Mouse (Mus musculus) brain, embryonic 14.5 days (tissue): Measurements from ENCODE around the gene Sidt2.

Experiments used
- CTCF ChIP-seq: fragments of 200-500 bp; IDR thresholded peaks from 2 replicates; pipeline ENCODE4 v1.5.1; 2012; ENCODE audit warnings: inconsistent platforms, mild to moderate bottlenecking, moderate library complexity, borderline replicate concordance; ENCODE audit not compliant: insufficient read depth, insufficient read length; ENCODE audit errors: extremely low read depth
- POLR2A ChIP-seq: fragments of 200-500 bp; IDR thresholded peaks from 2 replicates; pipeline ENCODE4 v1.6.1; 2012; ENCODE audit warnings: mild to moderate bottlenecking, inconsistent platforms, borderline replicate concordance; ENCODE audit not compliant: poor library complexity, insufficient read depth, insufficient read length, severe bottlenecking; ENCODE audit errors: extremely low read depth

- no peak for TF ChIP-seq POLR2A
- TF ChIP-seq CTCF = no peak
These were observed 10.3 kb downstream of the Sidt2 start for GRCm38 (mm10) chr9:45944506-45945400.
